Mouse (Mus musculus): Measurements from ENCODE around the gene Fto. TPM values are rescaled to one million over a fixed set of nuclear protein-coding genes. Genes with fewer than 3 reads are reported as not detected.

Fto gene
- polyA plus RNA-seq, 1 experiment from 2014 or later = 107 TPM

- Histone ChIP-seq H3K36me3 (peaks cover 13% of the 10 kb centered on the region), H3K4me2 (no peak overlapping the region), H3K9me3 (no peaks in the 10 kb centered on the region), H3K4me1 (no peaks in the 10 kb centered on the region; the same call in 1 of the 2 replicates), H3K27me3 (no peaks in the 10 kb centered on the region), H3K4me3 (no peak overlapping the region), H3K27ac (no peak overlapping the region), H3K9ac (no peak overlapping the region)
- 91% methylated on average over 8 of the region's 8 CpGs for WGBS
- no peak for ATAC-seq (ENCODE audit: insufficient number of reproducible peaks, insufficient read depth, low FRiP score, low TSS enrichment, low read depth)
These were observed 154.7 kb downstream of the Fto start for GRCm38 (mm10) chr8:91467881-91468534.

GRCm38 (mm10) chr8:91469441-91469840 is 156.1 kb downstream of the Fto start:
- no peak for ATAC-seq (ENCODE audit: insufficient number of reproducible peaks, insufficient read depth, low FRiP score, low TSS enrichment, low read depth)
- peaks cover 19% of the 10 kb centered on the region for H3K36me3 ChIP-seq
- no peak overlapping the region for H3K27ac ChIP-seq
- no peaks in the 10 kb centered on the region for H3K4me1 ChIP-seq
- no peak overlapping the region for H3K4me2 ChIP-seq
- H3K9me3 ChIP-seq = no peaks in the 10 kb centered on the region
- H3K9ac ChIP-seq = no peak overlapping the region
- no peak overlapping the region for H3K4me3 ChIP-seq
- no peaks in the 10 kb centered on the region for H3K27me3 ChIP-seq
- WGBS = 91% methylated on average over 8 of the region's 8 CpGs

- H3K36me3 ChIP-seq = peaks cover 24% of the 10 kb centered on the region
- 86% methylated on average over 6 of the region's 6 CpGs for WGBS
These were observed 161.5 kb downstream of the Fto start for GRCm38 (mm10) chr8:91474731-91475279.

GRCm38 (mm10) chr8:91476988-91477387 is 163.7 kb downstream of the Fto start:
- Histone ChIP-seq H3K27me3 (no peaks in the 10 kb centered on the region), H3K9me3 (no peaks in the 10 kb centered on the region), H3K4me2 (no peak overlapping the region), H3K36me3 (peaks cover 24% of the 10 kb centered on the region), H3K27ac (no peak overlapping the region), H3K4me1 (no peaks in the 10 kb centered on the region), H3K4me3 (no peak overlapping the region), H3K9ac (no peak overlapping the region)
- WGBS = 87% methylated on average over 5 of the region's 5 CpGs
- no peak for ATAC-seq (ENCODE audit: insufficient number of reproducible peaks, insufficient read depth, low FRiP score, low TSS enrichment, low read depth)

More at GRCm38 (mm10) chr8:91474731-91475279, 161.5 kb downstream of the Fto start:
- H3K4me2 ChIP-seq = no peak overlapping the region
- no peaks in the 10 kb centered on the region for H3K9me3 ChIP-seq
- no peak for ATAC-seq (ENCODE audit: insufficient number of reproducible peaks, insufficient read depth, low FRiP score, low TSS enrichment, low read depth)
- H3K4me1 ChIP-seq = no peaks in the 10 kb centered on the region
- no peak overlapping the region for H3K9ac ChIP-seq
- no peak overlapping the region for H3K27ac ChIP-seq
- H3K27me3 ChIP-seq = no peaks in the 10 kb centered on the region
- no peak overlapping the region for H3K4me3 ChIP-seq

GRCm38 (mm10) chr8:91477471-91477870 is 164.1 kb downstream of the Fto start:
- Histone ChIP-seq H3K4me2 (no peak overlapping the region), H3K9me3 (no peaks in the 10 kb centered on the region), H3K4me3 (no peak overlapping the region), H3K27ac (no peak overlapping the region), H3K4me1 (no peaks in the 10 kb centered on the region), H3K9ac (no peak overlapping the region), H3K27me3 (no peaks in the 10 kb centered on the region), H3K36me3 (peaks cover 24% of the 10 kb centered on the region)
- 91% methylated on average over 10 of the region's 10 CpGs for WGBS
- ATAC-seq (ENCODE audit: insufficient number of reproducible peaks, insufficient read depth, low FRiP score, low TSS enrichment, low read depth) = no peak

GRCm38 (mm10) chr8:91482511-91482910 is 169.2 kb downstream of the Fto start:
- Histone ChIP-seq H3K4me2 (no peak overlapping the region), H3K9me3 (no peaks in the 10 kb centered on the region), H3K36me3 (peaks cover 17% of the 10 kb centered on the region), H3K27me3 (no peaks in the 10 kb centered on the region), H3K27ac (no peak overlapping the region), H3K9ac (no peak overlapping the region), H3K4me3 (no peak overlapping the region), H3K4me1 (no peaks in the 10 kb centered on the region)
- ATAC-seq (ENCODE audit: insufficient number of reproducible peaks, insufficient read depth, low FRiP score, low TSS enrichment, low read depth) = no peak
- 74% methylated on average over 9 of the region's 9 CpGs for WGBS

- Histone ChIP-seq H3K27me3 (no peaks in the 10 kb centered on the region), H3K9ac (no peak overlapping the region), H3K4me1 (peaks cover 14% of the 10 kb centered on the region; the same call in 1 of the 2 replicates), H3K27ac (no peak overlapping the region), H3K4me3 (no peak overlapping the region), H3K9me3 (no peaks in the 10 kb centered on the region), H3K4me2 (no peak overlapping the region), H3K36me3 (peaks cover 17% of the 10 kb centered on the region)
- ATAC-seq (ENCODE audit: insufficient number of reproducible peaks, insufficient read depth, low FRiP score, low TSS enrichment, low read depth) = no peak
- WGBS = 82% methylated on average over 4 of the region's 4 CpGs
These were observed 173.1 kb downstream of the Fto start for GRCm38 (mm10) chr8:91486394-91486793.

GRCm38 (mm10) chr8:91487456-91487855 is 174.1 kb downstream of the Fto start:
- Histone ChIP-seq H3K9ac (no peak overlapping the region), H3K27ac (no peak overlapping the region), H3K27me3 (no peaks in the 10 kb centered on the region), H3K4me1 (peaks cover 20% of the 10 kb centered on the region), H3K9me3 (no peaks in the 10 kb centered on the region), H3K36me3 (peaks cover 17% of the 10 kb centered on the region), H3K4me2 (no peak overlapping the region), H3K4me3 (no peak overlapping the region)
- ATAC-seq (ENCODE audit: insufficient number of reproducible peaks, insufficient read depth, low FRiP score, low TSS enrichment, low read depth) = no peak
- 86% methylated on average over 2 of the region's 2 CpGs for WGBS

- no peaks in the 10 kb centered on the region for H3K9me3 ChIP-seq
- no peak overlapping the region for H3K4me3 ChIP-seq
- ATAC-seq (ENCODE audit: insufficient number of reproducible peaks, insufficient read depth, low FRiP score, low TSS enrichment, low read depth) = no peak
- H3K27me3 ChIP-seq = no peaks in the 10 kb centered on the region
- H3K27ac ChIP-seq = no peak overlapping the region
- peaks cover 17% of the 10 kb centered on the region for H3K36me3 ChIP-seq
- H3K4me1 ChIP-seq = peaks cover 21% of the 10 kb centered on the region
- WGBS = 37% methylated on average over 13 of the region's 13 CpGs
- H3K9ac ChIP-seq = no peak overlapping the region
- no peak overlapping the region for H3K4me2 ChIP-seq
These were observed 174.9 kb downstream of the Fto start for GRCm38 (mm10) chr8:91488086-91488783.

- Histone ChIP-seq H3K9me3 (no peaks in the 10 kb centered on the region), H3K27me3 (no peaks in the 10 kb centered on the region), H3K9ac (no peak overlapping the region), H3K4me1 (peaks cover 26% of the 10 kb centered on the region), H3K36me3 (peaks cover 17% of the 10 kb centered on the region), H3K27ac (peak overlapping the region; percentile 53; the same call in 1 of the 2 replicates), H3K4me2 (no peak overlapping the region), H3K4me3 (no peak overlapping the region)
- WGBS = 60% methylated on average over 10 of the region's 10 CpGs
- ATAC-seq (ENCODE audit: insufficient number of reproducible peaks, insufficient read depth, low FRiP score, low TSS enrichment, low read depth) = no peak
These were observed 175.6 kb downstream of the Fto start for GRCm38 (mm10) chr8:91488784-91489450.

GRCm38 (mm10) chr8:91490065-91490464 is 176.7 kb downstream of the Fto start:
- no peak for ATAC-seq (ENCODE audit: insufficient number of reproducible peaks, insufficient read depth, low FRiP score, low TSS enrichment, low read depth)
- Histone ChIP-seq H3K4me3 (no peak overlapping the region), H3K27me3 (no peaks in the 10 kb centered on the region), H3K9ac (no peak overlapping the region), H3K4me1 (peaks cover 34% of the 10 kb centered on the region), H3K9me3 (no peaks in the 10 kb centered on the region), H3K27ac (no peak overlapping the region; the same call in 1 of the 2 replicates), H3K36me3 (peaks cover 15% of the 10 kb centered on the region), H3K4me2 (no peak overlapping the region)
- WGBS = 54% methylated on average over 5 of the region's 5 CpGs
